Mouse (Mus musculus): ENCODE measurements around the gene Abca2. TPM values are rescaled to one million over a fixed set of nuclear protein-coding genes. Genes with fewer than 3 reads are reported as not detected.

The Abca2 gene
- 2.8 and 4.4 TPM in 2 replicates for polyA plus RNA-seq (2016; fragmentation: Nextera tagmentation; extraction: Ambion mirVana)

- Histone ChIP-seq H3K4me1 (peaks cover 31% of the 10 kb centered on the region), H3K9me3 (replicated peaks) (no peaks in the 10 kb centered on the region), H3K27me3 (ENCODE audit: low read depth, poor library complexity, severe bottlenecking) (peaks cover 70% of the 10 kb centered on the region), H3K27ac (peak within 1 kb of the TSS; percentile 83), H3K36me3 (no peaks in the 10 kb centered on the region), H3K4me3 (peak within 1 kb of the TSS; percentile 77)
- WGBS: under 1% methylated on average over 89 of the region's 89 CpGs
- DNase-seq (ENCODE audit: low spot score): peak; percentile 97
These were observed at the start of gene Abca2 for GRCm38 (mm10) chr2:25428442-25429236. Abca2 (plus strand) TSS chr2:25428703.

- no peaks in the 10 kb centered on the region for H3K27me3 ChIP-seq (ENCODE audit: low read depth, poor library complexity, severe bottlenecking)
- no peak for DNase-seq (ENCODE audit: low spot score)
- H3K36me3 ChIP-seq: no peaks in the 10 kb centered on the region
- no peaks in the 10 kb centered on the region for H3K9me3 ChIP-seq (replicated peaks)
- H3K4me1 ChIP-seq: no peaks in the 10 kb centered on the region
- 86% methylated on average over 5 of the region's 5 CpGs for WGBS
- H3K4me3 ChIP-seq: no peak overlapping the region
- H3K27ac ChIP-seq: no peak overlapping the region
These were observed 44.0 kb upstream of the Abca2 start for GRCm38 (mm10) chr2:25384492-25384891.

- Histone ChIP-seq H3K27me3 (ENCODE audit: low read depth, poor library complexity, severe bottlenecking) (peaks cover 37% of the 10 kb centered on the region), H3K9me3 (replicated peaks) (no peaks in the 10 kb centered on the region), H3K36me3 (no peaks in the 10 kb centered on the region), H3K27ac (no peak overlapping the region), H3K4me1 (peaks cover 16% of the 10 kb centered on the region), H3K4me3 (no peak overlapping the region)
- 76% methylated on average over 5 of the region's 5 CpGs for WGBS
- DNase-seq (ENCODE audit: low spot score): no peak
These were observed 37.2 kb upstream of the Abca2 start for GRCm38 (mm10) chr2:25391266-25391665.

GRCm38 (mm10) chr2:25394281-25395221 is 34.0 kb upstream of the Abca2 start:
- Histone ChIP-seq H3K36me3 (no peaks in the 10 kb centered on the region), H3K4me3 (no peak overlapping the region), H3K4me1 (peaks cover 26% of the 10 kb centered on the region), H3K27me3 (ENCODE audit: low read depth, poor library complexity, severe bottlenecking) (peaks cover 70% of the 10 kb centered on the region), H3K27ac (no peak overlapping the region), H3K9me3 (replicated peaks) (no peaks in the 10 kb centered on the region)
- DNase-seq (ENCODE audit: low spot score): no peak
- 47% methylated on average over 3 of the region's 3 CpGs for WGBS

GRCm38 (mm10) chr2:25395721-25396596 is 32.5 kb upstream of the Abca2 start, which contains the start of gene Entpd2:
Entpd2 (plus strand) TSS chr2:25395874.
- Histone ChIP-seq H3K27ac (0 out of 2 replicates have a peak within 1 kb of the TSS, but pooled peaks have one; percentile 15), H3K9me3 (replicated peaks) (no peaks in the 10 kb centered on the region), H3K27me3 (ENCODE audit: low read depth, poor library complexity, severe bottlenecking) (peaks cover 84% of the 10 kb centered on the region), H3K36me3 (no peaks in the 10 kb centered on the region), H3K4me3 (peak within 1 kb of the TSS; percentile 46), H3K4me1 (peaks cover 26% of the 10 kb centered on the region)
- peak; percentile 48 for DNase-seq (ENCODE audit: low spot score)
- 3% methylated on average over 57 of the region's 57 CpGs for WGBS

- Histone ChIP-seq H3K27ac (no peak overlapping the region), H3K36me3 (no peaks in the 10 kb centered on the region), H3K4me1 (peaks cover 26% of the 10 kb centered on the region), H3K9me3 (replicated peaks) (no peaks in the 10 kb centered on the region), H3K27me3 (ENCODE audit: low read depth, poor library complexity, severe bottlenecking) (peaks cover 90% of the 10 kb centered on the region), H3K4me3 (no peak overlapping the region)
- 30% methylated on average over 3 of the region's 3 CpGs for WGBS
- DNase-seq (ENCODE audit: low spot score): no peak
These were observed 31.9 kb upstream of the Abca2 start for GRCm38 (mm10) chr2:25396597-25396983.

- H3K36me3 ChIP-seq: no peaks in the 10 kb centered on the region
- H3K27ac ChIP-seq: no peak overlapping the region
- H3K27me3 ChIP-seq (ENCODE audit: low read depth, poor library complexity, severe bottlenecking): peaks cover 95% of the 10 kb centered on the region
- no peaks in the 10 kb centered on the region for H3K9me3 ChIP-seq (replicated peaks)
- no peak for DNase-seq (ENCODE audit: low spot score)
- no peak overlapping the region for H3K4me3 ChIP-seq
- 43% methylated on average over 1 of the region's 1 CpGs for WGBS
- peaks cover 26% of the 10 kb centered on the region for H3K4me1 ChIP-seq
These were observed 31.5 kb upstream of the Abca2 start for GRCm38 (mm10) chr2:25397010-25397409.

- Histone ChIP-seq H3K4me3 (no peak overlapping the region), H3K27ac (no peak overlapping the region), H3K36me3 (no peaks in the 10 kb centered on the region), H3K27me3 (ENCODE audit: low read depth, poor library complexity, severe bottlenecking) (peaks cover 100% of the 10 kb centered on the region), H3K9me3 (replicated peaks) (no peaks in the 10 kb centered on the region), H3K4me1 (peaks cover 30% of the 10 kb centered on the region)
- DNase-seq (ENCODE audit: low spot score): no peak
- WGBS: 92% methylated on average over 7 of the region's 7 CpGs
These were observed 30.4 kb upstream of the Abca2 start for GRCm38 (mm10) chr2:25398065-25398464.

- no peaks in the 10 kb centered on the region for H3K9me3 ChIP-seq (replicated peaks)
- H3K27ac ChIP-seq: no peak within 1 kb of the TSS
- H3K4me1 ChIP-seq: peaks cover 33% of the 10 kb centered on the region
- H3K4me3 ChIP-seq: no peak within 1 kb of the TSS
- no peaks in the 10 kb centered on the region for H3K36me3 ChIP-seq
- WGBS: 62% methylated on average over 8 of the region's 8 CpGs
- no peak for DNase-seq (ENCODE audit: low spot score)
- H3K27me3 ChIP-seq (ENCODE audit: low read depth, poor library complexity, severe bottlenecking): peaks cover 100% of the 10 kb centered on the region
These were observed 29.5 kb upstream of the Abca2 start, which contains the start of gene Npdc1 for GRCm38 (mm10) chr2:25399051-25399450. Npdc1 (plus strand) TSS chr2:25399351.

GRCm38 (mm10) chr2:25400291-25400690 is 28.2 kb upstream of the Abca2 start:
- Histone ChIP-seq H3K4me1 (peaks cover 26% of the 10 kb centered on the region), H3K4me3 (0 out of 2 replicates have a peak overlapping the region, but pooled peaks have one; percentile 5)
- WGBS: 26% methylated on average over 16 of the region's 16 CpGs

GRCm38 (mm10) chr2:25400764-25401163 is 27.7 kb upstream of the Abca2 start:
- H3K27ac ChIP-seq: no peak overlapping the region
- no peak for DNase-seq (ENCODE audit: low spot score)
- H3K4me3 ChIP-seq: no peak overlapping the region
- peaks cover 99% of the 10 kb centered on the region for H3K27me3 ChIP-seq (ENCODE audit: low read depth, poor library complexity, severe bottlenecking)
- no peaks in the 10 kb centered on the region for H3K36me3 ChIP-seq
- H3K4me1 ChIP-seq: peaks cover 22% of the 10 kb centered on the region
- H3K9me3 ChIP-seq (replicated peaks): no peaks in the 10 kb centered on the region
- WGBS: 3% methylated on average over 17 of the region's 17 CpGs

More at GRCm38 (mm10) chr2:25400291-25400690, 28.2 kb upstream of the Abca2 start:
- Histone ChIP-seq H3K27ac (no peak overlapping the region), H3K27me3 (ENCODE audit: low read depth, poor library complexity, severe bottlenecking) (peaks cover 99% of the 10 kb centered on the region), H3K36me3 (no peaks in the 10 kb centered on the region), H3K9me3 (replicated peaks) (no peaks in the 10 kb centered on the region)
- DNase-seq (ENCODE audit: low spot score): no peak

GRCm38 (mm10) chr2:25402377-25402971 is 26.0 kb upstream of the Abca2 start:
- no peaks in the 10 kb centered on the region for H3K9me3 ChIP-seq (replicated peaks)
- DNase-seq (ENCODE audit: low spot score): peak; percentile 90
- H3K4me1 ChIP-seq: peaks cover 7% of the 10 kb centered on the region
- under 1% methylated on average over 13 of the region's 13 CpGs for WGBS
- H3K27ac ChIP-seq: no peak overlapping the region
- H3K27me3 ChIP-seq (ENCODE audit: low read depth, poor library complexity, severe bottlenecking): peaks cover 87% of the 10 kb centered on the region
- H3K4me3 ChIP-seq: peak overlapping the region; percentile 58
- no peaks in the 10 kb centered on the region for H3K36me3 ChIP-seq
